Mouse (Mus musculus) heart, embryonic 12.5 days (tissue): ENCODE measurements around the gene Lsp1. TPM values are rescaled to one million over a fixed set of nuclear protein-coding genes. Genes with fewer than 3 reads are reported as not detected.

Source experiments
- ATAC-seq: fragments of 200-750 bp; cut with Nextera tagmentation; 2 replicates; pipeline ENCODE4 v1.8.0; 2017; ENCODE audit warnings: moderate TSS enrichment, moderate library complexity; ENCODE audit not compliant: insufficient number of reproducible peaks, low FRiP score
- H3K27ac ChIP-seq: fragments of 300-500 bp; sonication (generic); 2 replicates; pipeline ENCODE4 v1.5.1; 2016; ENCODE audit warnings: mild to moderate bottlenecking, moderate library complexity; ENCODE audit not compliant: poor library complexity, severe bottlenecking
- H3K27me3 ChIP-seq: fragments of 300-500 bp; sonication (generic); replicated peaks from 2 replicates; pipeline ENCODE4 v1.6.1; 2016; ENCODE audit warnings: mild to moderate bottlenecking, moderate library complexity
- H3K36me3 ChIP-seq: fragments of 300-500 bp; sonication (generic); 2 replicates; pipeline ENCODE4 v1.6.1; 2016; ENCODE audit warnings: mild to moderate bottlenecking, moderate library complexity
- H3K4me1 ChIP-seq: fragments of 300-500 bp; sonication (generic); replicated peaks from 2 replicates; pipeline ENCODE4 v1.6.1; 2016; ENCODE audit warnings: mild to moderate bottlenecking
- H3K4me2 ChIP-seq: fragments of 300-500 bp; sonication (generic); 2 replicates; pipeline ENCODE4 v1.6.1; 2016; ENCODE audit warnings: mild to moderate bottlenecking, moderate library complexity
- H3K4me3 ChIP-seq: fragments of 300-500 bp; sonication (generic); 2 replicates; pipeline ENCODE4 v1.5.1; 2016; ENCODE audit warnings: mild to moderate bottlenecking
- H3K9ac ChIP-seq: fragments of 300-500 bp; sonication (generic); 2 replicates; pipeline ENCODE4 v1.6.1; 2016; ENCODE audit warnings: mild to moderate bottlenecking, moderate library complexity
- H3K9me3 ChIP-seq: fragments of 300-500 bp; sonication (generic); replicated peaks from 2 replicates; pipeline ENCODE4 v1.6.1; 2016; ENCODE audit warnings: mild to moderate bottlenecking, moderate library complexity
- WGBS: fragments of 180-500 bp; shearing (Covaris S2); methylation state at CpG from one replicate; pipeline ENCODE4 v1.1.7; 2016; 5-methylcytosine and 5-hydroxymethylcytosine counted together
- polyA plus RNA-seq: library from polyadenylated mRNA; unstranded; fragments of >200 nt; fragmentation: Nextera tagmentation; extraction: Ambion mirVana; gene quantifications from 2 replicates; pipeline ENCODE4 v1.2.1, GENCODE M21; 2016

Gene Lsp1
- polyA plus RNA-seq = 33.4 and 38.4 TPM in 2 replicates

GRCm38 (mm10) chr7:142460636-142461077 is at the start of gene Lsp1:
Gene Lsp1, plus strand, starts transcription at chr7:142460809.
- ATAC-seq = no peak
- H3K9me3 ChIP-seq = no peaks in the 10 kb centered on the region
- peak within 1 kb of the TSS; percentile 95 for H3K27ac ChIP-seq
- no peak within 1 kb of the TSS for H3K4me3 ChIP-seq
- 92% methylated on average over 7 of the region's 7 CpGs for WGBS
- no peak within 1 kb of the TSS for H3K9ac ChIP-seq
- peaks cover 70% of the 10 kb centered on the region for H3K4me1 ChIP-seq
- no peaks in the 10 kb centered on the region for H3K27me3 ChIP-seq
- no peak within 1 kb of the TSS for H3K4me2 ChIP-seq
- no peaks in the 10 kb centered on the region for H3K36me3 ChIP-seq

GRCm38 (mm10) chr7:142413285-142413684 is 47.3 kb upstream of the Lsp1 start:
- Histone ChIP-seq H3K36me3 (no peaks in the 10 kb centered on the region), H3K27me3 (no peaks in the 10 kb centered on the region), H3K4me1 (no peaks in the 10 kb centered on the region), H3K9me3 (peaks cover 5% of the 10 kb centered on the region; the same call in 1 of the 2 replicates), H3K9ac (no peak overlapping the region), H3K4me3 (no peak overlapping the region), H3K27ac (no peak overlapping the region), H3K4me2 (no peak overlapping the region)
- no peak for ATAC-seq
- WGBS = 72% methylated on average over 6 of the region's 6 CpGs

DNA sequence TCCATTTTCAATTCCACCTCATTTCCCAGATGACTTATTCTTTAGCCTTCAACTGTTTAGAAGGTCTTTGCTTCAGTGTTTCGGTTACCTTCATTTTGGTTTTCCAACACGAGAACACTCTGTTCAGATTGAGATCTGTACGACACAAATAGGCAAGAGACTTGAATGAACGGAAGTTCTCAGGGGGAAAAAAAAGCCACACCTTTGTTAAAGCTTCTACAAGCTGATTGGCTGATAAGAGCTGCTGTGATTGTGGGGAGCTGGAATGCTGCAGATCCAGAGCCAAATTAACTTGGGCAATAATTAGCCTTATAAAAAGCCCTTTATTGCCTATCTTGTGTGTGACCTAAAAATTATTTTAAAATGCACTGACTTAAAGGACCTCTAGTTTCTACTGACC is 45.3 kb upstream of the Lsp1 start:
- Histone ChIP-seq H3K4me1 (no peaks in the 10 kb centered on the region; the same call in 1 of the 2 replicates), H3K27ac (no peak overlapping the region), H3K9me3 (peaks cover 10% of the 10 kb centered on the region; the same call in 1 of the 2 replicates), H3K27me3 (no peaks in the 10 kb centered on the region), H3K9ac (no peak overlapping the region), H3K4me3 (no peak overlapping the region), H3K36me3 (no peaks in the 10 kb centered on the region), H3K4me2 (no peak overlapping the region)
- 48% methylated on average over 4 of the region's 4 CpGs for WGBS
- ATAC-seq = no peak

GRCm38 (mm10) chr7:142416225-142416624 is 44.4 kb upstream of the Lsp1 start:
- Histone ChIP-seq H3K9ac (no peak overlapping the region), H3K36me3 (no peaks in the 10 kb centered on the region), H3K9me3 (peaks cover 10% of the 10 kb centered on the region; the same call in 1 of the 2 replicates), H3K27me3 (no peaks in the 10 kb centered on the region), H3K4me1 (no peaks in the 10 kb centered on the region; the same call in 1 of the 2 replicates), H3K4me3 (no peak overlapping the region), H3K27ac (no peak overlapping the region), H3K4me2 (no peak overlapping the region)
- ATAC-seq = no peak
- WGBS = 65% methylated on average over 3 of the region's 3 CpGs

- H3K4me3 ChIP-seq = no peak overlapping the region
- no peak overlapping the region for H3K9ac ChIP-seq
- H3K4me2 ChIP-seq = no peak overlapping the region
- H3K36me3 ChIP-seq = no peaks in the 10 kb centered on the region
- H3K27me3 ChIP-seq = no peaks in the 10 kb centered on the region
- 74% methylated on average over 2 of the region's 2 CpGs for WGBS
- no peaks in the 10 kb centered on the region; the same call in 1 of the 2 replicates for H3K4me1 ChIP-seq
- H3K27ac ChIP-seq = no peak overlapping the region
- ATAC-seq = no peak
- H3K9me3 ChIP-seq = peaks cover 10% of the 10 kb centered on the region; the same call in 1 of the 2 replicates
Measured at GRCm38 (mm10) chr7:142418027-142418426, 42.6 kb upstream of the Lsp1 start.

GRCm38 (mm10) chr7:142418679-142419078 is 41.9 kb upstream of the Lsp1 start:
- Histone ChIP-seq H3K27me3 (no peaks in the 10 kb centered on the region), H3K27ac (no peak overlapping the region), H3K4me3 (no peak overlapping the region), H3K9ac (no peak overlapping the region), H3K4me2 (no peak overlapping the region), H3K36me3 (no peaks in the 10 kb centered on the region), H3K9me3 (peaks cover 10% of the 10 kb centered on the region; the same call in 1 of the 2 replicates), H3K4me1 (no peaks in the 10 kb centered on the region; the same call in 1 of the 2 replicates)
- 91% methylated on average over 8 of the region's 8 CpGs for WGBS
- ATAC-seq = no peak

- H3K27ac ChIP-seq = peak overlapping the region; percentile 6; the same call in 1 of the 2 replicates
- H3K9ac ChIP-seq = no peak overlapping the region
- no peaks in the 10 kb centered on the region for H3K27me3 ChIP-seq
- H3K4me3 ChIP-seq = no peak overlapping the region
- H3K36me3 ChIP-seq = no peaks in the 10 kb centered on the region
- ATAC-seq = peak; percentile 76; the same call in 1 of the 2 replicates
- peaks cover 10% of the 10 kb centered on the region; the same call in 1 of the 2 replicates for H3K9me3 ChIP-seq
- no peaks in the 10 kb centered on the region; the same call in 1 of the 2 replicates for H3K4me1 ChIP-seq
- H3K4me2 ChIP-seq = no peak overlapping the region
- 66% methylated on average over 5 of the region's 5 CpGs for WGBS
Measured at GRCm38 (mm10) chr7:142419887-142420286, 40.7 kb upstream of the Lsp1 start.

DNA sequence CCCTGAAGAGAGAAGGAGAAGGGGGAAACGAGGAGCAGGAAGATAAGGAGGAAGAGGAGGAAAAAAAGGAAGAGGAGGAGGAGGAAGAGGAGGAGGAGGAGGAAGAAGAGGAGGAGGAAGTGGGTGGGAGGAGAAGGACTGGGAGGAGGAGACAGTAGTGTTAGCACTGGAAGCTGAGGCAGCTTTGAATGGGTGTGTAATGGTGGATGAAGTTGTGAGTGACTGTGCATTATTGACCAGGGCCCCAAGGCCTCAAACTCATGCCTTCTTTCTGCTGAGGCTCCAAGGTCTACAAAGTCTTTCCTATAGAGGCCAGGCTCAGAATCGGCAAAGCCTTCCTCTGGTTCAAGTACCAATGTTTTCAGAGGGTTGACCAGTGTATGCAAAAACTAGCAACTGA is 38.8 kb upstream of the Lsp1 start:
- Histone ChIP-seq H3K4me2 (no peak overlapping the region), H3K9me3 (peaks cover 10% of the 10 kb centered on the region; the same call in 1 of the 2 replicates), H3K4me3 (no peak overlapping the region), H3K9ac (no peak overlapping the region), H3K36me3 (no peaks in the 10 kb centered on the region), H3K27ac (no peak overlapping the region), H3K4me1 (no peaks in the 10 kb centered on the region; the same call in 1 of the 2 replicates), H3K27me3 (no peaks in the 10 kb centered on the region)
- ATAC-seq = no peak
- 58% methylated on average over 2 of the region's 2 CpGs for WGBS

DNA sequence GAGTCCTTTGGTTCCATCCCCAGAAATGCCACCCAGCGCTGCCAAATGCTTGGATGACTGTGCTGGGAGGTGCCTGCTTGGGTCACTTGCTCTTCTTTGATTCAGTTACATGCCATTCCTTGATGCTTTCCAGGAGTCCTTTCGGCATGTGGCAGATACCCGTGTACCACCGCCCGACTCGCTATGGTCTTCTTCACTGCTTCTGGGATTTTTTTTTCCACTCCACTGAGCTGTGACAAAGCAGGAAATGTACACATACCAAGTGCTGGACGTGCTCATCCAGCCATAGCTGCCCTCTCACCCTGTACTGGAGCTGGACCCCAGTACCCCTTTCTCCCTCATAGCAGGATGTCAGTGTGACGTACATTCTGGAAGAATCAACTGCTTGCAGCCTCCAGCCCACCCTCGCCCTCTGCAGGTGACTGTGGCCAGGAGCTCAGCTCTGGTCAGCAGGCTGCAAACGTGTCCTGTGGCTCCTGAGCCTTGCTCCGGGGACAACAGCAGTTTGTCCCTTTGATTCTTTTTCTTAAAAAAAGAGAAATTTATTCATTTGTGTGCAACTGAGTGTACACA is 34.9 kb upstream of the Lsp1 start:
- no peaks in the 10 kb centered on the region for H3K36me3 ChIP-seq

DNA sequence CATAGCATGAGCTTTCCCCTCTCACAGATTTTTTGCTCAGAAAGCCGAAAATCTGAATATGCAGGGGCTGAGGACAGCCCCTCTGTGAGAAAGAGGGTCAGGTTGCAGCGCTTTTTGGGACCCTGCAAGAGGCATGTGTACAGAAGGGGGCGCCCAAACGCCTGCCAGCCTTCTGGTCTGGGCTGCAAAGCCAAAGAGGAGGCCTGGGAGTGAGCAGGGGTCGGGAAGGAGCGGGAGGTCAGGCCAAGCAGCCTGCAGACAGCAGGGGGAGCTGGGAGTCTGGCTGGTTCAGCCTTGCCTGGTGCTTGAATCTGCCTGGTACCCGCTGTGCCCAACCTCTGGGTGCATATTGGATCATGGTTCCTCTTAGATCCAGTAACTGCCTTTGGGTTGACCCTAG is 32.4 kb upstream of the Lsp1 start:
- ATAC-seq = peak; percentile 36; the same call in 1 of the 2 replicates

More for the DNA sequence above, 34.9 kb upstream of the Lsp1 start:
- WGBS = 62% methylated on average over 11 of the region's 11 CpGs
- Histone ChIP-seq H3K9me3 (no peaks in the 10 kb centered on the region), H3K4me1 (peaks cover 22% of the 10 kb centered on the region), H3K27me3 (no peaks in the 10 kb centered on the region), H3K4me3 (no peak overlapping the region), H3K27ac (no peak overlapping the region), H3K9ac (no peak overlapping the region), H3K4me2 (no peak overlapping the region)
- no peak for ATAC-seq

DNA sequence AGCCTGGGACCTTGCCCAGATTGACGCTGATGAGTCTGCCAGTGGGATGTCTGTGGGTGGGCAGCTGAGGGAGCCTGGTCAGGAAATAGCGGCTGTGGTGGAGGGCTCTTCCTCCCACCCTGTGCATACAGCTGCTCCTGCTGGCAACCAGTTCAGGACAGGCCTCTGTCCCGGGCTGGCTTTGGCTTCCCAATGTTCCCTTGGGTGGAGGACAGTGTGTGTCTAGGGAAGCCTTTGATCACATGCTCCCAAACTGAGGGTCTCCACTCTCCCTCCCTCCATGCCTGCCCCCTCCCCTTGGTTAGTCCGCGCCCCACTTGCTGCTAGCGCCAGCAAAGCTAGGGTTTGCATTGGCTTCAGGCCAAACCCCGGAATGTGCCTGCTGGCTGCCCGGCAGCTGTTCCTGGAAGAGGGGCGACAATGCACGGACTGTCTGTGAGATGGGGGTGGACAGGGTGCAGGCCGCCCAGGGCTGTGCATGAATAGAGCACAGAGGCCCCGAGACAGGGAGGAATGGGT is 30.4 kb upstream of the Lsp1 start:
- Histone ChIP-seq H3K9ac (no peak overlapping the region), H3K27ac (peak overlapping the region; percentile 60), H3K36me3 (no peaks in the 10 kb centered on the region), H3K27me3 (no peaks in the 10 kb centered on the region), H3K4me1 (peaks cover 43% of the 10 kb centered on the region), H3K9me3 (no peaks in the 10 kb centered on the region), H3K4me3 (no peak overlapping the region), H3K4me2 (no peak overlapping the region)
- 45% methylated on average over 12 of the region's 12 CpGs for WGBS
- peak; percentile 26; the same call in 1 of the 2 replicates for ATAC-seq

More for the DNA sequence above, 32.4 kb upstream of the Lsp1 start:
- Histone ChIP-seq H3K36me3 (no peaks in the 10 kb centered on the region), H3K9me3 (no peaks in the 10 kb centered on the region), H3K4me1 (peaks cover 25% of the 10 kb centered on the region), H3K27me3 (no peaks in the 10 kb centered on the region), H3K4me3 (no peak overlapping the region), H3K9ac (no peak overlapping the region), H3K4me2 (no peak overlapping the region), H3K27ac (no peak overlapping the region)
- 7% methylated on average over 7 of the region's 7 CpGs for WGBS
